In the genomic region with DNA sequence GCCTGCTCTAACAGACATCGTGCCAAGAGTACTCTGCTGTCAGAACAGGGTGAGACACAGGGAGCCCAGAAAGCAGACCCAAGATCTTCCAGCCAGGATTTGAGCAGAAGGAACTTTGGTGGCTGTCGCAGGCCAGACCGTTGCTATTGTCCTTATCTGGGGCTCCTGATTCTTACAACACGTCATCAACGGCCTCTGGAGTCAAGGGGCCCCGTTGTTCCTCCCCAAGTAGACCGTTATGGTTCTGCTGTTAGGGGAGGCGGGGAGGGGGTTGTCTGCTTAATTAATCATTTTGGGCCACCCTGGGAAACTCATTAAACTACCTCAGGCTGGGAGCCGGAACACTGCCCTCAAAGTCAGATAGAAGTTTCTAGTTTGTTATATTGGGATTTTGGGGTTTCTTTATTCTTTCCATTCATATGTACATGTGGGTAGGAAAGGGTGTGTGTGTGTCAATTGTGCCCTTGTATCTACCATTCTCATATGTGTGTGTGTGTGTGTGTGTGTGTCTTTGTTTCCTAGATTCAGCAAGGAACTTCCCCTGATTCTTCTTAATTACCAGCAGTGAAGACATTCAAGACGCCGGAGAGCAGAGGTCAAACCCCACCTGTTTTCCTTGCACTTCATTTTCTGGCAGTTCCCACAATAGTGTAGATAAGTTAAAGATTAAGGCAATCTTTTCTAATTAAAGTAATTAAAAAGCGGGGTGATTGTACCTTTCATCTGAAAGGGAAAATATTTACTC, we compare ENCODE assay signal across 9 mouse cellular contexts.
DNase-seq lines count a peak whose midpoint lies in the region; ATAC-seq and TF ChIP-seq lines count a peak whose summit lies in the region.
"Had no signal": no experiment of that assay in that cellular context is flagged by ENCODE, and none has a peak within 500 bp of the region (broad histone marks: within the 10 kb centered on the region; RNA-seq: fewer than 3 reads in every experiment).

No protein-coding gene starts in this region.

- no peak for TF ChIP-seq CTCF in stomach, postnatal 0 days (IDR thresholded peaks at IDR 0.05; ENCODE audit: low read depth)
- no peak for TF ChIP-seq CTCF in thymus, adult 2 months (IDR thresholded peaks at IDR 0.05; ENCODE audit: borderline replicate concordance, control insufficient read depth, extremely low read depth, insufficient read depth, low read length, poor library complexity)

- no peaks in the 10 kb centered on the region for H3K27me3 ChIP-seq in neural tube, embryonic 15.5 days (replicated peaks)
- no peaks in the 10 kb centered on the region for H3K27me3 ChIP-seq in heart, embryonic 14.5 days (ENCODE audit: control insufficient read depth, insufficient read depth, low read length)
- no peaks in the 10 kb centered on the region for H3K27me3 ChIP-seq in limb, embryonic 11.5 days (ENCODE audit: control insufficient read depth, insufficient read depth, low read length)
- no peaks in the 10 kb centered on the region for H3K27me3 ChIP-seq in stomach, postnatal 0 days (ENCODE audit: control insufficient read depth, insufficient read depth, low read length)
- H3K27me3 ChIP-seq in thymus, adult 2 months (ENCODE audit: control insufficient read depth, insufficient read depth, low read length): no peaks in the 10 kb centered on the region

- H3K4me3 ChIP-seq in neural tube, embryonic 15.5 days (replicated peaks): no peak overlapping the region
- H3K4me3 ChIP-seq in heart, embryonic 14.5 days (ENCODE audit: control insufficient read depth in 1 of 2, insufficient read depth in 1 of 2, low read depth in 1 of 2, low read length in 2 of 2): no peak overlapping the region
- H3K4me3 ChIP-seq in limb, embryonic 11.5 days (ENCODE audit: low read depth, low read length): no peak overlapping the region
- H3K4me3 ChIP-seq in stomach, postnatal 0 days (ENCODE audit: low read depth, low read length): no peak overlapping the region
- H3K4me3 ChIP-seq in thymus, adult 2 months (ENCODE audit: control insufficient read depth, insufficient read depth, low read length): no peak overlapping the region

- no peak overlapping the region for H3K9ac ChIP-seq in neural tube, embryonic 15.5 days (replicated peaks)
- H3K9ac ChIP-seq in heart, embryonic 14.5 days (ENCODE audit: low read length): no peak overlapping the region
- H3K9ac ChIP-seq in limb, embryonic 11.5 days (ENCODE audit: low read length): no peak overlapping the region
- no peak overlapping the region; the same call in 1 of the 2 replicates for H3K9ac ChIP-seq in stomach, postnatal 0 days (ENCODE audit: low read length)

- no peak overlapping the region for H3K4me2 ChIP-seq in neural tube, embryonic 15.5 days
- no peak overlapping the region for H3K4me2 ChIP-seq in heart, embryonic 14.5 days (ENCODE audit: low read length)
- no peak overlapping the region for H3K4me2 ChIP-seq in limb, embryonic 11.5 days (ENCODE audit: low read depth, severe bottlenecking)
- H3K4me2 ChIP-seq in stomach, postnatal 0 days (replicated peaks; ENCODE audit: low read depth): no peak overlapping the region

- ATAC-seq in neural tube, embryonic 15.5 days (ENCODE audit: low FRiP score): no peak
- ATAC-seq in heart, embryonic 14.5 days (ENCODE audit: insufficient number of reproducible peaks, insufficient read depth, low FRiP score, low read depth): no peak
- no peak for ATAC-seq in limb, embryonic 11.5 days (ENCODE audit: insufficient number of reproducible peaks, low FRiP score, low TSS enrichment, low read depth)
- no peak for ATAC-seq in stomach, postnatal 0 days (ENCODE audit: low FRiP score, low TSS enrichment)

- peaks cover 56% of the 10 kb centered on the region for H3K4me1 ChIP-seq in neural tube, embryonic 15.5 days
- peaks cover 56 to 62% of the 10 kb centered on the region in 2 experiments for H3K4me1 ChIP-seq in heart, embryonic 14.5 days (ENCODE audit: control insufficient read depth in 2 of 2, insufficient read depth in 2 of 2, low read length in 2 of 2)
- peaks cover 62% of the 10 kb centered on the region for H3K4me1 ChIP-seq in limb, embryonic 11.5 days (ENCODE audit: control insufficient read depth, insufficient read depth, low read length)
- H3K4me1 ChIP-seq in stomach, postnatal 0 days (replicated peaks; ENCODE audit: control insufficient read depth, insufficient read depth): peaks cover 22% of the 10 kb centered on the region
- peaks cover 14% of the 10 kb centered on the region for H3K4me1 ChIP-seq in thymus, adult 2 months (replicated peaks; ENCODE audit: control insufficient read depth, insufficient read depth, low read length)

- no peak for DNase-seq in neural tube, embryonic 10.5 days (ENCODE audit: extremely low spot score, low spot score)
- DNase-seq in limb, embryonic 11.5 days (ENCODE audit: low spot score): no peak
- DNase-seq in stomach, postnatal 0 days (ENCODE audit: low spot score): no peak
- no peak for DNase-seq in urinary bladder, postnatal 36 days (ENCODE audit: low spot score in 2 of 2)
- DNase-seq in frontal cortex, postnatal 10 days (ENCODE audit: low spot score in 2 of 2): no peak
- DNase-seq in thymus, adult 2 months: no peak
- DNase-seq: layer of hippocampus, adult 9-11 months had no signal

- H3K36me3 ChIP-seq in neural tube, embryonic 15.5 days: no peaks in the 10 kb centered on the region
- no peaks in the 10 kb centered on the region for H3K36me3 ChIP-seq in heart, embryonic 14.5 days (ENCODE audit: control insufficient read depth, insufficient read depth, low read length)
- no peaks in the 10 kb centered on the region for H3K36me3 ChIP-seq in limb, embryonic 11.5 days (ENCODE audit: control insufficient read depth, insufficient read depth, low read length)
- H3K36me3 ChIP-seq in stomach, postnatal 0 days (ENCODE audit: control insufficient read depth, insufficient read depth, low read length): no peaks in the 10 kb centered on the region
- H3K36me3 ChIP-seq in thymus, adult 2 months (ENCODE audit: control insufficient read depth, insufficient read depth, low read length): no peaks in the 10 kb centered on the region

- no peak for TF ChIP-seq EP300 in stomach, postnatal 0 days (optimal IDR thresholded peaks at IDR 0.05)

- H3K9me3 ChIP-seq in neural tube, embryonic 15.5 days (replicated peaks): no peaks in the 10 kb centered on the region
- H3K9me3 ChIP-seq in heart, embryonic 14.5 days (ENCODE audit: control insufficient read depth, low read length): no peaks in the 10 kb centered on the region
- H3K9me3 ChIP-seq in limb, embryonic 11.5 days (ENCODE audit: control insufficient read depth, low read length): no peaks in the 10 kb centered on the region
- no peaks in the 10 kb centered on the region for H3K9me3 ChIP-seq in stomach, postnatal 0 days (ENCODE audit: control insufficient read depth, low read length)

- 0 out of 2 replicates have a peak overlapping the region, but pooled peaks have one; percentile 2 for H3K27ac ChIP-seq in neural tube, embryonic 15.5 days (replicated peaks)
- H3K27ac ChIP-seq in heart, embryonic 14.5 days (replicated peaks in 1 of 2; ENCODE audit: control insufficient read depth in 1 of 2, insufficient read depth in 1 of 2, low read depth in 2 of 2, low read length in 2 of 2): peak overlapping the region; percentile 9 to 33; a peak in 2 of 4 replicates
- H3K27ac ChIP-seq in limb, embryonic 11.5 days (replicated peaks; ENCODE audit: low read depth, low read length): peak overlapping the region; percentile 93
- H3K27ac ChIP-seq in stomach, postnatal 0 days (replicated peaks): peak overlapping the region; percentile 93
- no peak overlapping the region for H3K27ac ChIP-seq in thymus, adult 2 months (ENCODE audit: control insufficient read depth, insufficient read depth, low read length)

- TF ChIP-seq POLR2A in thymus, adult 2 months (IDR thresholded peaks at IDR 0.05; ENCODE audit: control insufficient read depth, extremely low read depth, insufficient read depth, low read length, poor library complexity): no peak

- WGBS in neural tube, embryonic 15.5 days: 37% methylated on average over 12 of the region's 12 CpGs
- 31% methylated on average over 12 of the region's 12 CpGs for WGBS in heart, embryonic 14.5 days
- WGBS in limb, embryonic 11.5 days: 27% methylated on average over 12 of the region's 12 CpGs
- 50% methylated on average over 12 of the region's 12 CpGs for WGBS in stomach, postnatal 0 days
- WGBS in thymus, adult 2 months: 77% methylated on average over 12 of the region's 12 CpGs
